Mouse (Mus musculus) kidney, adult 2 months (tissue): ENCODE measurements around the gene Lmf1.

ENCODE experiments used
- CTCF ChIP-seq: fragments of 200-500 bp; conservative IDR thresholded peaks from 2 replicates; pipeline ENCODE4 v1.5.1; 2011; ENCODE audit warnings: low read depth, mild to moderate bottlenecking, control low read depth, low read length, moderate library complexity, mixed read lengths; ENCODE audit not compliant: insufficient read depth, insufficient read length
- POLR2A ChIP-seq: fragments of 200-500 bp; IDR thresholded peaks from one replicate; pipeline ENCODE4 v1.6.1; 2011; ENCODE audit warnings: low read depth, low read length, control low read depth

- no peak for TF ChIP-seq CTCF
- TF ChIP-seq POLR2A, result no peak
Observed at GRCm38 (mm10) chr17:25608137-25608785, 29.4 kb downstream of the Lmf1 start.
